Mouse (Mus musculus): ENCODE data around the gene Plekhs1. TPM values are rescaled to one million over a fixed set of nuclear protein-coding genes. Genes with fewer than 3 reads are reported as not detected.
"Not testable (repeated sequence)": the region's sequence is repeated elsewhere in the genome, so short reads cannot be mapped to it uniquely, and the experiment has no call there.

The Plekhs1 gene
- total RNA-seq, 2 experiments from 2014 or later = 0.52 to 1.0 TPM

DNA sequence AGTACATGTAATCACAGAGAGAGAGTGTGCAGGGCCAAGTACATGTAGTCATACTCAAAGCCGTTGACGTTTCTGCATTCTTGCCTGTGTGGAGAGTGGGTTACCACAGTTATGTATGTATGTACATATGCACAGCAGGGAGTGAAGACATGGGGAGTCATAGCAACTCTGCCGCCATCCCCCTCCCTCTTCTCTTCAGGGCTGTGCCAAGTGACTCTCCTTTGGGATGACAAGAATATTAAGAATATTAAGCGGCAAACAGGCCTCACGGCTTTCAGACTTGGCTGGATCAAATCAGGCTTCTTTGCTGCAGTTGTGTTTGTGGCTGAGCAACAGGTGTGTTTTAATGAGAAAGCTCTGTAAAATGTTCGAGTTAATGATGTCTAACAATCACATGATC, 28.2 kb downstream of the Plekhs1 start:
- intact Hi-C loops (cut with DNase I) = no loop called here
- no peak for DNase-seq (ENCODE audit: low spot score in 2 of 2)

- intact Hi-C loops (cut with DNase I); DNase-seq (ENCODE audit: low spot score in 2 of 2): not testable (repeated sequence)
These were observed 32.7 kb downstream of the Plekhs1 start for GRCm38 (mm10) chr19:56494157-56494556.

DNA sequence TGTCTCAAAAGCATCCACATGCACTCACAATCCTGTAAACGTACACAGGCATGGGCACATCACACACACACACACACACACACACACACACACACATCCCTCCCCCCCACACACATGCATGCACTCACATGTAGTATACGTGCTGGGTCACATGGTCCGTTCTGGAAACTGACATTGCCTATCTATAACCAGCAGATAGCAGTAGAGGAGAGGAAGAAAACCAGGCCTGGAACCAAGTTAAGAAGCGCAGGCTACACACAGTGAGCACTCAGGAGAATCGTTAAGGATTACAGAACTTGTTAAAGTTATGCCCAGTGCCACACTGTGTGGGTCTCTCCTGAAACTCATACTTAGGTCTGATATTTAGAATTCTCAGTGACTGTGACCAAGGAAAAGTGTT, 41.6 kb downstream of the Plekhs1 start:
- DNase-seq (ENCODE audit: low spot score in 2 of 2); intact Hi-C loops (cut with DNase I): not testable (repeated sequence)

- DNase-seq (ENCODE audit: low spot score in 2 of 2); intact Hi-C loops (cut with DNase I): not testable (repeated sequence)
These were observed 42.1 kb downstream of the Plekhs1 start for GRCm38 (mm10) chr19:56503525-56503924.

DNA sequence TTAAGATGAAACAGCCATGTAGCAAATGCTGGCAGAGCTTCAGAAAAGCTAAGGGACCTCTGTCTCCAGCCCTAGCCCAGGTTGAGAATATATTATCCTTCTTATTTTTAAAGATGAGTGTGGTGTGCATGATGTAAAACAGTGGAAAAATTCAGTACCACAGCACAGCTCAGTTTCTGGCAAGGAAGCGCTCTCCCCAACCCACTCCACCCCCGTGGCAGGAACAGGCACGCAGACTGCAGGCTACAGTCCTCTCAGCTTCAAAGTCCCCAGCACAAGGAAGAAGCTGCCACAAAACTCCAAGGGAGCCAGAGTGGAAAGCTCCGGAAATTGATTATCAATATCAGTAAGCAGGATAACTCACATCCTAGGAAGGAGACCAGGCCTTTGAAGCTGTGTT, 49.8 kb downstream of the Plekhs1 start:
- intact Hi-C loops (cut with DNase I); DNase-seq (ENCODE audit: low spot score in 2 of 2): not testable (repeated sequence)

DNA sequence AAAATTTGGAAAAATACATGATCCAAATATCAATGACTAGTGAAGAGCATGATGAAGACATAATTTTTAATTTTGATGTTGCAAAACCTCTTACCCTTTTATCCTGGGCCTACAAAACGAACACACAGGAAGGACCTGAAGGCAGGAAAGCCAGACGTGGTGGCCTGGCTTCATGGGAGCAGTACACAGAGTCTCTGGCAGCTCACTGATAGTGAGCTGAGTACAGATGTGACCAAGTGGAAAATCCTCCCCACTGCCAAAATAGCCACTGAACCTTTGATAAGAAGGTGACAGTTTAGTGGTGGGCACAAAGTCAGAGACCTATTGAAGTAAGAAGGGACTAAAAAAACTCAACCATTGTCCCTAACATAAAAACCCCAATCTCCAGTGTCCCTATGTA, 52.1 kb downstream of the Plekhs1 start:
- DNase-seq (ENCODE audit: low spot score in 2 of 2); intact Hi-C loops (cut with DNase I): not testable (repeated sequence)

DNA sequence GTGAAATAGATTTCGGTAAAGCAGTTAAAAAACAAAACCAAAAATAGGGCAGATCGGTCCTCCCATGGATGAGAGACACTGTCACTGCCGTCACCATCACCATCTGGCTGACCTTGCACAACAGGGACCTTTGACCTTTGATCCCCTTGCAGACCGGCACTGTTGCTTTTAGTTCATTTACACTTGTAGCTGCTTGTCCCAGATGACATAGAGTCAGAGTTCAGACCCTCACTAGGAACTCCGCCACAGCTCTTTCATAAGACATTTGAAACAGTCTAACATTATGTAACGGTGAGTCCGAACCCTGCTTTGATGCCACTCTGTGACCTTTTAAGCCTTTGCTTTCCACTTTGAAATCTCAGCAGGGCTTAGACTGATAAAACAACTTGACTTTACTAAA, 58.0 kb downstream of the Plekhs1 start:
- DNase-seq (ENCODE audit: low spot score in 2 of 2); intact Hi-C loops (cut with DNase I): not testable (repeated sequence)

DNA sequence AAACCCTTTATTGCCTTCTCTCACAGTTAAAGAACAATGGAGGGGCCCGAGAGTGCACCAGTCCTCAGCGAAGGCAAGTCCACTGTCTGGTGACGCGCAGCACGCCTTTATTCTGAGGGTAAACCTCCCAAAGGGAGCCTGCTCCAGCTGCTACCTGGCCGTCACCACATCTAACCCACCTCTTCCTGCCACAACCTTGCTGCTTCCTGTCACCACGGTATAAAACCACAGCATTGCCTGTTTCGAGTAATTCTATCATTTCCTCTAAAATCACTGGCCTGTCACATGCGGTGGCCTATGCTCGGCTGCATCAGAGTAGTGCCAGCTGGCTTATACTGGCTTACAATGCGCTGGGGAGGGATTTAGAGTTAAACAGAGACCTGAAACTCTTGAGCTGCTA, 69.1 kb downstream of the Plekhs1 start:
- intact Hi-C loops (cut with DNase I); DNase-seq (ENCODE audit: low spot score in 2 of 2): not testable (repeated sequence)

DNA sequence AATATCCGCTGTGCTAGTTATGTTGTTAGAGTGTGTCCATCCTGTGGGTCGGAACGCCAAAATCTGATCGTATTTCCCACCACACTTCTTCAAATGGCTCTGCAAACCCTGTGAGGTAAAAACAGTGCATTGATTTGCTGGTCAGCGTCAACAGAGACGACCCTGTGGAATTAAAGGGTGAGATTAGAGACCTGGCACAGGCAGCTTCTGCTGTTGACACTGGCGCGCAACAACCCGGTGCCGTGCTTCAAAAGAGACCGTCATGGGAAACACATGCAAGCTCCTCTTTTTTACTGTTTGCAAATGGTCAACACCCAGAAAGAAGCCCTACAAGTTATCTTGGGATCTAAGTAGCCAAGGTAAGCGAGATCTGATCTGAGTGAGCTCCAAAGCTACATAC, 69.8 kb downstream of the Plekhs1 start:
- intact Hi-C loops (cut with DNase I) = no loop called here
- DNase-seq (ENCODE audit: low spot score in 2 of 2) = peak in 1 of 2 experiments; percentile 1

DNA sequence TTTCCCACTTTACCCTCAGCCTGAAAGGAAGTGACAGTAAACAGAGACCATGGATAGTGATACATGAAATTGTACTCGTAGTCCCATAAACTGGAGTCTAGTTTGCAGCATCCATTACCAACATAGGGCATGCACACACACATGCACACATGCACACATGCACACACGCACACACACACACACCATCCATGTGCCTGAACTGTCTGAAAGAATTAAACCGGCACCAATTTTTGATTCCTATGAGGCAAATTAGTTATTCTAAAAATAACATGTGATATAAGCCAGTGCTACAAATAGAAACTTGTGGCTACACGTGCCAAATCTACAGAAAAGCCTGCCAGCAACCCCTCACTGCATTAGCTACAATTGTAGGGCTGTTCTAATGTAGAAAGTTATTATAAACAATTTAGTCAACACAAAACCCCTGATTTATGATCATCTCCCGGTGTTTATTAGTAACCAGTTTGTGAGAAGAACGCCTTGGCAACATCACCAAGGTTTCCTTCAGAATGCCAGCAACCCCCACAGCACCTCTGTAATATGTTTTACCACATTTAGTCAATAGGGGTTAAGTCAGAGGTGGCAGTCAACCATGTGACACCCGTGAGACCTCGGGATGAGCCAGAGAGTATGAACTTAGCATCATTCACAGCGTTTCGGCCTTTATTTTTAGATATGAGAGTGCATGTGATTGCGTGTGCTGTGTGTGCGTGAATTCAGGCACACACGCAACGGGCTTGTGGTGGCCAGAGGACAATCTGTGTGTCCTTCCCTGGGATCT, 72.0 kb downstream of the Plekhs1 start:
- peak in 1 of 2 experiments; percentile 3 for DNase-seq (ENCODE audit: low spot score in 2 of 2)
- intact Hi-C loops (cut with DNase I) = no loop called here

- intact Hi-C loops (cut with DNase I) = no loop called here
- DNase-seq (ENCODE audit: low spot score in 2 of 2) = peak in 1 of 2 experiments; percentile 0
These were observed 72.9 kb downstream of the Plekhs1 start for GRCm38 (mm10) chr19:56534337-56534736.

DNA sequence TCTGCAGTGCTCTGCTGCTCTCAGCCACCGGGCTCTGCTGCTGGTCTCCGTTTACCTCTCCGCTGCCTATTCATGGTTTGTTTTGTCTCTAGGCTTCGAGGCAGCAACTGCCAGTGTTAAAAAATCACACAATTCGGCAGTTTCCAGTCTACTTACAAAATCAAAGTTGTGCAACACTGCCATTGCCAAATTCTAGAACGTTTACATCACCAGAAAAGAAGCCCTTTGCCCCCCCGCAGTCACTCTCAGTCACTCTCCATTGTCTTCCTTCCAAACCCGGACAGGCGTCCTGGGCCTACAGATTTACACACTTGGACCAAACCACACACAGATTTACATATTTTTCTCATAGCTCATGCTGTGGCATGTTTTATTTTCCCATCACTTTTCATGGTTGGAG, 73.6 kb downstream of the Plekhs1 start:
- intact Hi-C loops (cut with DNase I) = no loop called here
- peak in 1 of 2 experiments; percentile 10 for DNase-seq (ENCODE audit: low spot score in 2 of 2)

GRCm38 (mm10) chr19:56535765-56536164, 74.3 kb downstream of the Plekhs1 start:
- peak in 1 of 2 experiments; percentile 2 for DNase-seq (ENCODE audit: low spot score in 2 of 2)
- intact Hi-C loops (cut with DNase I) = no loop called here

Other genes with a start within 250 kb of the Plekhs1 start
- not detected for gene Habp2, start 174.5 kb upstream of the Plekhs1 start, total RNA-seq (2021)
- gene Nrap, start 71.6 kb upstream of the Plekhs1 start, total RNA-seq (2021) = under 1 TPM; 0.64 to 0.66 TPM
- gene Casp7, start 64.5 kb upstream of the Plekhs1 start, total RNA-seq (2021) = 1 to 10 TPM; 3.2 to 4.4 TPM
- gene Dclre1a, start 86.6 kb downstream of the Plekhs1 start, total RNA-seq (2021) = 10 to 100 TPM in 1 of 2 experiments, 1 to 10 TPM in 1; 9.5 to 11.2 TPM
- gene Nhlrc2, start 86.6 kb downstream of the Plekhs1 start, total RNA-seq (2021) = 10 to 100 TPM; 11.8 to 14.5 TPM

Measured in left cerebral cortex, postnatal 36 days (tissue).